Mouse (Mus musculus): ENCODE measurements around the gene Epb41l3. TPM values are rescaled to one million over a fixed set of nuclear protein-coding genes. Genes with fewer than 3 reads are reported as not detected.

Gene Epb41l3
- polyA plus RNA-seq, 1 experiment, result 1.2 TPM

DNA sequence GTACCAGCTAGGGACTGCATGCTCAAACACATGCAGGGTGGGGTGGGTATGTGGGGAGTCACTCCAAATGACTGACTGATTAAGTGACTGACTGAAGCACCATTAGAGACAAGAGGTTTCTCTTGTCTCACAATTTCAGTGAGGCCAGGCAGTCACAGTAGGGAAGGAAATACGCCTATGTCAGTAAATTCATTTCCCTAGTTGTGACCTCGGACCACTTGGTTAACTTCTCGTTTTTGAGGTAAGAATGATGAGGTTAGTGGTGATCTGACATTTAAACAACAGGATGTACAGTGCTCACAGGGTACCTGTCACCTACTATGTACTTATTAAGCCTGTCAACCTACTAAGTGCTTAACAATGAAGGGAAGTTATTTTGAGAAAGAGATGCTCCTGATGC, 67.5 kb downstream of the Epb41l3 start:
- no peak overlapping the region for H3K4me3 ChIP-seq (ENCODE audit: insufficient read depth, low read length)
- no peak for TF ChIP-seq CTCF (IDR thresholded peaks at IDR 0.05; ENCODE audit: low read depth, low read length)
- TF ChIP-seq POLR2A (IDR thresholded peaks at IDR 0.05; ENCODE audit: borderline replicate concordance, low read depth, low read length), result no peak
- no peaks in the 10 kb centered on the region for H3K4me1 ChIP-seq (ENCODE audit: control insufficient read depth, insufficient read depth, low read length)
- H3K27ac ChIP-seq (ENCODE audit: insufficient read depth, low read depth, low read length), result no peak overlapping the region

DNA sequence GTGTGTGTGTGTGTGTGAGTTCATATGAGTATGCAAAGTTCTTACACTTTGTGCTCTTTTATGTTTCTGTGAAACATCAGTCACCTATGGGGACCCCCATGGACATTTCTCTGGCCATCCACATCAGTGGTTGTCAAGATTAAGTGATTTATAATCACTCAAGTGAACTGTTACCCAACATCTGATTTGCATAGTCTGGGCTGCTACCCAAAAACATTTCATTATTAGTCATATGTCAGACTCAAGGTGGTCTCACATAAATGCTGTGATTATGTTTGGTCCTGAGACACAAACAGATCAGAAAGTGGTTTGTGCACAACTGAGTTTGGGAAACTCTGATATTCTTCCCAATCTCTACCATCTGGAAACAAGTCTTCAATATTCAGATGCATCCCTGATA, 75.3 kb downstream of the Epb41l3 start:
- no peak overlapping the region for H3K4me3 ChIP-seq (ENCODE audit: insufficient read depth, low read length)
- no peaks in the 10 kb centered on the region for H3K4me1 ChIP-seq (ENCODE audit: control insufficient read depth, insufficient read depth, low read length)
- TF ChIP-seq POLR2A (IDR thresholded peaks at IDR 0.05; ENCODE audit: borderline replicate concordance, low read depth, low read length) (no peak), CTCF (IDR thresholded peaks at IDR 0.05; ENCODE audit: low read depth, low read length) (no peak)
- no peak overlapping the region for H3K27ac ChIP-seq (ENCODE audit: insufficient read depth, low read depth, low read length)

DNA sequence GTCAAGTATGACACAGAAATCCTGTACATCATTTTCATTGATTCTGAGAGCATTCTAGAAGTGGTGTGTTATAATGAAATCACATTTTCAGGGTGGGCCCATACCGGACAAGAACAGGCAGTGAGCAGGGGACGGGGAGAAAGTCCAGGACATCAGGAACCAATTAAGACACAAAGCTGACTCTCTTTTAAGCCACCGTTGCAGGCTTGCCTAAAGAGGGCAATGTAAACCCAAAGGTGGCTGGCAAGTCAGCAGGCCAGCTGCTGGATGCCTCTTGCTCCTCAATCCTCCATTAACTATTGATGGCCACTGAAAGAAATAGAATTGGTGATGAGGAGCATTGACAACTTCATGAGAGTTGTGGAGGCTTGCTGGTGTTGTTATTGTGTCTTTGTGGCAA, 75.8 kb downstream of the Epb41l3 start:
- Histone ChIP-seq H3K4me3 (ENCODE audit: insufficient read depth, low read length) (no peak overlapping the region), H3K27ac (ENCODE audit: insufficient read depth, low read depth, low read length) (no peak overlapping the region), H3K4me1 (ENCODE audit: control insufficient read depth, insufficient read depth, low read length) (no peaks in the 10 kb centered on the region)
- no peak for TF ChIP-seq POLR2A (IDR thresholded peaks at IDR 0.05; ENCODE audit: borderline replicate concordance, low read depth, low read length)
- TF ChIP-seq CTCF (IDR thresholded peaks at IDR 0.05; ENCODE audit: low read depth, low read length), result no peak

DNA sequence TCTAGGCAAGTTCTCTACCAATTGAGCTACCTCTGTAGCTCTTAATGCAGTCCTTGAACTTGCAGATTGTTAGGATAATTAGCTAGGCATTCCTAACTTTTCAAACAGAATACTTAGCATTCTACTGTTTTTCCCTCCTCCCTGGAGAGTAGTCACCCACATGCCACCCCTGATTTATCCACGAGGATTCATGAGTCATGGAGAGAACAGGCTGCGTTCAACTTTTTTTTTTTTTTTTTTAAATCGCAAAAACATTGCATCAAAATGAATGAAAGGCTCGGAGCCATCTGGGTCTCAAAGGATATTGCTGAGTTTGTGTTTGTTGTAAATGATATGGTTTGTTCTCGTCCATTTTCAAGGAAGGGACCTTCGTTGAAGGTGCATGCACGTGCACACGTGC, 79.6 kb downstream of the Epb41l3 start:
- no peak for TF ChIP-seq CTCF (IDR thresholded peaks at IDR 0.05; ENCODE audit: low read depth, low read length)
- TF ChIP-seq POLR2A (IDR thresholded peaks at IDR 0.05; ENCODE audit: borderline replicate concordance, low read depth, low read length), result no peak
- Histone ChIP-seq H3K27ac (ENCODE audit: insufficient read depth, low read depth, low read length) (no peak overlapping the region), H3K4me1 (ENCODE audit: control insufficient read depth, insufficient read depth, low read length) (no peaks in the 10 kb centered on the region), H3K4me3 (ENCODE audit: insufficient read depth, low read length) (no peak overlapping the region)

DNA sequence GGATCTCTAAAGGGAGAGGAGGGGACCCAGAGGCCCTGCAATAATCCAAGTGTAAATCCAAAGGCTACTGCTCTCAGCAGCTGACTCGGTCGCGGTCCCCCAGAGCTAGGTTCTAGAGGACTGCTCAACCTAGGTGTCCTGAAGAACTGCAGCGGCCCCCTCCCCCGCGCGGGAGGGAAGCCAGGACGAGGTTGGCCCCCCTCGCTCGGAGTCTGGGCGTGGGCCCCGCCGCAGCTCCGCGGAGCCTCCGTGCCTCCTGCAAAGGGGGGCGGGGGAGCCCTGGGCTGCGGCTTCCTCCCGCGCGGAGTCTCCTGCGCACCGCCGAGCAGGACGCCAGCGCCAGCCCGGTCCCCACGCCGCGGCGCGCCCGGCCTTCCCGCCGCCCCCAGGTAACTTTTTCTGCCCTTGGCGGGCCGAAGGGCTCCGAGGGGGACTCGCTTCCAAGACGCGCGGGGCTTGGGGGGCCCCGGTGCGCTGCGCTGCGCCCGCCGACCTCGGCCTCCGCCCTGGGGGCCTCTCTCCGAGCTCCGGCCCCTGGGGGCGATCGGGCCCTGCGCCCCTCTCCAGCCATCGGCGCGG, 81.1 kb downstream of the Epb41l3 start:
- H3K4me1 ChIP-seq (ENCODE audit: control insufficient read depth, insufficient read depth, low read length), result no peaks in the 10 kb centered on the region
- no peak overlapping the region for H3K4me3 ChIP-seq (ENCODE audit: insufficient read depth, low read length)
- no peak overlapping the region for H3K27ac ChIP-seq (ENCODE audit: insufficient read depth, low read depth, low read length)
- TF ChIP-seq CTCF (IDR thresholded peaks at IDR 0.05; ENCODE audit: low read depth, low read length) (no peak), POLR2A (IDR thresholded peaks at IDR 0.05; ENCODE audit: borderline replicate concordance, low read depth, low read length) (no peak)

DNA sequence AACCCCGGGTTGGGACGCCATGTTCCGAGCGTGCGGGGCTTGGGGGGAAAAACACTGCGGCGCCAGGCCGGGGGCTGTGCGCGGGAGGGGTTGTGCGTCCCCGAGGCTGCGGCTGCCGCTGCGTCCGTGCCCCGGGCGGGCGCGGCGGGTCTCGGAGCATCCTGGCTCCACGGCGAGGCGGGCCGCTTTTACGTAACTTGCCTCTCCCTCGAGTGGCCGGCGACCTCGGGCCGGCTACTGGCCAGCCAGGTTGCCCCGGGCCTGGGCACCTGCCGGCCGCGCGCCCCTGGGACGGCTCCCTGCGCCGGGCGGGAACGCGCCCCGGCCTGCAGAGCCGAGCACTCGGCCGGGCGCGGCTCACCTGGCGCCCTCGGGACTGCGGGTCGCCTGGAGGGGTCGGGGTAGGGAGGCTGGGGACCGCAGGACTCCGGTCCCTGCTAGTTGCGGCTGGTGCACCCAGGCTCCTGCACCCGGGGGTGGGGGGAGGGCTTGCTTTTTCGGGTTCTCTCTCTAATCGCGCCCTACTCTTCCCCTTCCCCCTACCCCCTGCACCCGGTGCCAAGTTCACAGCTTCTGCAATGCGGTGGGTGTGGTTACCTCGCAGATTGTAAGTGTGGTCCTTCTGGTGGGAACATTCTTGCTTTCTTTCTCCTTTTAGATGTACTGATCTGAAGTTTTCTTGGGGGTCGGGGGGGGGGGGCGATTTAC, 81.8 kb downstream of the Epb41l3 start:
- H3K4me3 ChIP-seq (ENCODE audit: insufficient read depth, low read length), result no peak overlapping the region

DNA sequence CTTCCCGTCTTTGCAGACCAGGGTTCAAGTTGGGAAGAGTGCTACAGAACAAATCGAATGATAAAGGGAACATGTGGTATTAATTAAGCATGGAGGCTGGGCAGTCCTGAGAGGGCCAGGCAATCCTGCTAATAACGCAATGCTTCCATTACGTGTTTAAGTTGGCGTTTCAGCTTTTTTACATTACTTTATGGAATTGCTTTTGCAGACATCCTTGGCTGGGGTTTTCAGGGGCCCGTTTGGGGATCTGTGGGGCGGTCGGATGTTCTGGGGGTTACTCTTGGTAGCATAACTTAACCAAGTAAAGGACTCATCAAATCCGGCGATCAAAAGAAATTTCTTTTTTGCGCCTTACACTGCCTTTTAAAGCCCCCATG, 82.3 kb downstream of the Epb41l3 start:
- no peak overlapping the region for H3K4me3 ChIP-seq (ENCODE audit: insufficient read depth, low read length)
- H3K27ac ChIP-seq (ENCODE audit: insufficient read depth, low read depth, low read length), result no peak overlapping the region
- TF ChIP-seq POLR2A (IDR thresholded peaks at IDR 0.05; ENCODE audit: borderline replicate concordance, low read depth, low read length), result no peak
- TF ChIP-seq CTCF (IDR thresholded peaks at IDR 0.05; ENCODE audit: low read depth, low read length), result no peak
- H3K4me1 ChIP-seq (ENCODE audit: control insufficient read depth, insufficient read depth, low read length), result no peaks in the 10 kb centered on the region

More for the DNA sequence above, 81.8 kb downstream of the Epb41l3 start:
- H3K27ac ChIP-seq (ENCODE audit: insufficient read depth, low read depth, low read length), result no peak overlapping the region
- no peak for TF ChIP-seq POLR2A (IDR thresholded peaks at IDR 0.05; ENCODE audit: borderline replicate concordance, low read depth, low read length)
- TF ChIP-seq CTCF (IDR thresholded peaks at IDR 0.05; ENCODE audit: low read depth, low read length), result no peak
- H3K4me1 ChIP-seq (ENCODE audit: control insufficient read depth, insufficient read depth, low read length), result no peaks in the 10 kb centered on the region

DNA sequence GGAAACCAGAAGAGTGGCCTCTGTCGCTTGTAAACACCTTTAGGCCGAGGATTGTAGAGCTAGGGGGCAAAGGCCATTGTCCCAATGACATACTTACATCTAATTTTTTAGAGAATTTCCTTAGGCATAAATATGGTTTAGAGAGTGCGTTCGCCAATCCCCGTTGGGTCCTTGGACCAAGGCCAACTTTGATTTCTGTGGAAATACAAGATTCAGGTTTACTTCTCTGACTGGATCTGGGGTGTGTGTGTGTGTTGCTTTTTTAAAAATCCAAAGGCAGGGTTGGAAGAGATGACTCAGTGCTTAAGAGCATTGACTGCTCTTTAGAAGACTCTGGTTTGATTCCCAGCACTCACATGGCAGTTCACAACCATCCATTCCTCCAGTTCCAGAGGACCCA, 83.2 kb downstream of the Epb41l3 start:
- TF ChIP-seq CTCF (IDR thresholded peaks at IDR 0.05; ENCODE audit: low read depth, low read length) (no peak), POLR2A (IDR thresholded peaks at IDR 0.05; ENCODE audit: borderline replicate concordance, low read depth, low read length) (no peak)
- Histone ChIP-seq H3K4me3 (ENCODE audit: insufficient read depth, low read length) (no peak overlapping the region), H3K4me1 (ENCODE audit: control insufficient read depth, insufficient read depth, low read length) (no peaks in the 10 kb centered on the region), H3K27ac (ENCODE audit: insufficient read depth, low read depth, low read length) (no peak overlapping the region)

DNA sequence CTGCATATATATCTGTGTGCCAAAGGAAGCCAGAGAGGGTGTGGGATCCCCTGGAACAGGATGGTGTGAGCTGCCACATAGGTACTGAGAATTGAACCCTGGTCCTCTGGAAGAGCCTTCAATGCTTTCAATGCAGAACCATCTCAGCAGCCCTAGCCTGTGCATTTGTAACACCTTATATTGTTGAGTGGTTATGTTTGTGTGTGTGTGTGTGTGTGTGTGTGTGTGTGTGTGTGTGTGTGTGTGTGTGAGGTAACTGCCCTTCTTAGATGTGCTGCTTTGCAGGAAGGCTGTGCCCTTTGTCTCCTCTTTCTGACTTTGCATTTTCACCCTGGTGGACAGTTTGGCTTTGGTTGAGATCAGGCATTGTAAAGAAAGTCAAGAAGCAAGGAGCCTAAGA, 87.2 kb downstream of the Epb41l3 start:
- Histone ChIP-seq H3K4me3 (ENCODE audit: insufficient read depth, low read length) (no peak overlapping the region), H3K4me1 (ENCODE audit: control insufficient read depth, insufficient read depth, low read length) (no peaks in the 10 kb centered on the region), H3K27ac (ENCODE audit: insufficient read depth, low read depth, low read length) (no peak overlapping the region)
- TF ChIP-seq POLR2A (IDR thresholded peaks at IDR 0.05; ENCODE audit: borderline replicate concordance, low read depth, low read length), result no peak

DNA sequence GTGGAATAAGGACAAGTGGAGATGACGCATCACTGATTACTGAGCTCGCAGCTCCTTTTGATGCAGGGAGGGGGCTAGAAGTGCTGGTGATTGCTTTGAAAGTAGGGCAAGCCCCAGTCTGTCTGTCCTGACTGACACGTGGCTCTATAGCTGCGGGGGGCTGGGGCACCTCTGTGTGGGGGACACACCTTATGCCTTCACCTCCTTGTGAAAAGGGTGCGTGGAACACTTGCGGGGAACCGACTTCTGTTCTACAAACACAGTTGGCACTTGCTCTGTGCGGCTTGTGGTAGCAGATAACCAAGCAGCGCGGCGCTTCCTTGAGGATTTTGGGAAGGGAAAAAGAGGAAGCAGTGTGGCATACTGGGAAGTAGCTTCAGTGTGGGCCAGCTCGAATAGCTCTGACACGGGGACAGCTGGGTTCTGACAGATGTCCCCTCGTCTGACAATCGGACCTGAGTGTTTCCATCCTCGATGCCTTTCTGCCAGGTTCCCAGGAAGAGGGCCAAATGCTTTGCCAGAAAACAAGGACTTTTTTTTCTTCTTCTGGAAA, 101.5 kb downstream of the Epb41l3 start:
- Histone ChIP-seq H3K4me1 (ENCODE audit: control insufficient read depth, insufficient read depth, low read length) (0 out of 2 replicates have a peak, but pooled peaks cover 2% of the 10 kb centered on the region), H3K4me3 (ENCODE audit: insufficient read depth, low read length) (no peak overlapping the region), H3K27ac (ENCODE audit: insufficient read depth, low read depth, low read length) (no peak overlapping the region)
- TF ChIP-seq CTCF (IDR thresholded peaks at IDR 0.05; ENCODE audit: low read depth, low read length), result no peak
- no peak for TF ChIP-seq POLR2A (IDR thresholded peaks at IDR 0.05; ENCODE audit: borderline replicate concordance, low read depth, low read length)

All from bone marrow macrophage, adult 2 months (primary cell).